Mouse (Mus musculus): ENCODE measurements around the gene Bex1. TPM values are rescaled to one million over a fixed set of nuclear protein-coding genes. Genes with fewer than 3 reads are reported as not detected.

The Bex1 gene
- polyA plus RNA-seq (2015; fragmentation: Nextera tagmentation; extraction: Ambion mirVana), result 276 and 299 TPM in 2 replicates

GRCm38 (mm10) chrX:136214729-136215677 is at the start of gene Bex1, which contains the start of gene Tceal7:
TSS of gene Bex1 (minus strand) at chrX:136215513.
TSS of gene Tceal7 (plus strand) at chrX:136214779.

GRCm38 (mm10) chrX:136244574-136245229 is 29.4 kb upstream of the Bex1 start, which contains the start of gene Tceal9:
TSS of gene Tceal9 (plus strand) at chrX:136245079.

GRCm38 (mm10) chrX:136203664-136204066 is 11.6 kb downstream of the Bex1 start, which contains the start of gene Tceal5:
TSS of gene Tceal5 (minus strand) at chrX:136203876.

GRCm38 (mm10) chrX:136172118-136172551 is 43.2 kb downstream of the Bex1 start, which contains the start of gene Tceal8:
TSS of gene Tceal8 (minus strand) at chrX:136172342.

Small RNAs within 50 kb of the gene (microRNA-seq; reads per million reads assigned to microRNA genes)
- not detected for gene Mir6383

Other genes starting within 250 kb of the Bex1 start
- 324 and 331 TPM in 2 replicates for gene Arxes2, start 221.7 kb downstream of the Bex1 start, polyA plus RNA-seq (2015; fragmentation: Nextera tagmentation; extraction: Ambion mirVana)
- 197 and 203 TPM in 2 replicates for gene Arxes1, start 182.1 kb downstream of the Bex1 start, polyA plus RNA-seq (2015; fragmentation: Nextera tagmentation; extraction: Ambion mirVana)
- 828 and 975 TPM in 2 replicates for gene Bex2, start 147.3 kb downstream of the Bex1 start, polyA plus RNA-seq (2015; fragmentation: Nextera tagmentation; extraction: Ambion mirVana)
- 0.05 TPM in 1 of 2 replicates, not detected in the other for gene Nxf3, start 130.3 kb downstream of the Bex1 start, polyA plus RNA-seq (2015; fragmentation: Nextera tagmentation; extraction: Ambion mirVana)
- gene Bex4, start 76.5 kb downstream of the Bex1 start, polyA plus RNA-seq (2015; fragmentation: Nextera tagmentation; extraction: Ambion mirVana), result 138 and 148 TPM in 2 replicates
- 121 and 140 TPM in 2 replicates for gene Tceal8, start 43.2 kb downstream of the Bex1 start, polyA plus RNA-seq (2015; fragmentation: Nextera tagmentation; extraction: Ambion mirVana)
- 52.4 and 65.4 TPM in 2 replicates for gene Tceal5, start 11.6 kb downstream of the Bex1 start, polyA plus RNA-seq (2015; fragmentation: Nextera tagmentation; extraction: Ambion mirVana)
- 4.8 and 5.7 TPM in 2 replicates for gene Tceal7, start 734 bp downstream of the Bex1 start, polyA plus RNA-seq (2015; fragmentation: Nextera tagmentation; extraction: Ambion mirVana)
- 245 and 250 TPM in 2 replicates for gene Tceal9, start 29.6 kb upstream of the Bex1 start, polyA plus RNA-seq (2015; fragmentation: Nextera tagmentation; extraction: Ambion mirVana)
- gene Bex3, start 54.7 kb upstream of the Bex1 start, polyA plus RNA-seq (2015; fragmentation: Nextera tagmentation; extraction: Ambion mirVana), result 914 and 970 TPM in 2 replicates